Mouse (Mus musculus) right cerebral cortex, postnatal 14 days (tissue): ENCODE measurements around the gene Abcf2.

Source experiments
- DNase-seq: peaks from one replicate; pipeline ENCODE4 v3.0.0; 2022

Abcf2 gene

DNA sequence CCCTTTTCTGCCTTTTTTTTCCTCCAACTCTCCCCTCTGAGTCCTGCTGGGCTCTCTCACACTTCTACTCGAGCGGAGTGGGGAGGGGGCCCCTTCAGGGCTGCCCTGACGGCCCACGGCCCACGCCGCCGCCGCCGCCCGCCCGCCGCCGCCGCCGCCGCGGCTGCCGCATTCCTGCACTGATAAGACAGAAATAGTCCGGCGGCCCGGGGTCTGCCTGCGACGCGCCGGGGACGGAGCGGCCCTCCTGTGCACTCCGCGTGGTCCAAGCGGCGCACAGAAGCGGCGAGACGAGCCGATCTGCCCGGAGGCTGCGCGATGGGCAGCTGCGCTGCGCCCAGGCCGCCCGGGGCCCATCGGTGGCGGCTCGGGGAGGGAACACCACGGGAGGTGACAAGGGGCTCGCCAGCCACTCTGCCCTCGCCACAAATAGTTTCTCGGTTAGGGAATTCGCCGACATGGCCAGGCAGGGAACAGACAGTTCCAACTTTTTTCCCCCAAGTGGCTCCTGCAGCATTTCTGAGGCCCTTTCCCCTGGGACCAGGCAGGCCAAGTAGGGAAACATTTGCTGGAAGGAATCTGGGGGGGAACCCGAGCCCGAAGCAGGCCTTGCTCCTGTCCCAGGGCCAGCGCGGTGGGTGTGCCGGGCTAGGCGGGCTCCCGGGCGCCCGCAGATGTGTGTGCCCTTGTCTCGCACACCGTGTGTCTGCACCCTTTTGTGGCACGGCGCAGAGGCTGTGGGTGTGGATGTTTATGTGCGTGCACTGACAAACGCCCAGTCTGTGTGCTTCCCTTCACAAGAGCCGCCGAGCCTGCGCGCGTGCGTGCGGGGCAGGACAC, 24.9 kb upstream of the Abcf2 start:
- peak; percentile 46 for DNase-seq

DNA sequence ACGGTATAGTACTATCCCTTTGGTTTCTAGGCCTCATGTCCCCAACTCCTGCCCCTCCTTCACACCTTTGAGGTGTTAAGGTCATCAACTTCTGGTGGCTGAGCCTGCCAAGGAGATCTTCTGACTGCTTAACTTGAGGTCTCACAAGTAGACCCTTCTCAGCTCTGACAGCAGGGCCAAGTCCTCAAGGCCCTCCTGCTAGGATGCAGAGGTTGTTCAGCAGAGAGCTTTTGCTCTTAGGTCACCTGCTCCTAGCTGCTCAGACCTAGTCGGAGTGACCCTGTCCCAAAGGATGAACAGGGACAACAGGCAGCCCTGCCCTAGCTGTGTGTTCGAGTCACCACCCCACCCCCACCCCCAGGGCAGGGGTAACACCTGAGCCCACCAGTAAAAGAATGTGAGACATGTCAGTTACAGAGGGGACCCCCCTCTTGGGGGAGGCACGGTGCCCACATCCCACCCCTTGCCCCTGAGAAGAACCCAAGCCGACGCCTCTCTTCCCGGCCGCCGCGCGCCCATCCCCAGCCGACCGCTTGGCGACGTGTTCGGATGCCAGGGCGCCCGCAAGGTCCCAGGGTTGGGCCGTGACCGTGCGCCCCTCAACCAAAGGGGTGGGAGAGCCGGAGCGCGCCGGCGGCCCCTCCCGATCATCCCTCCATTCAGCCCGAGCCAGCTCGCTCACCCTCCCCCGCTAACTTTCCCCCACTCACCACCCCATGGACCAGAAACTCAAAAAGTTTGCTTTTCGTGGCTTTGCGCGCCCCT, 24.0 kb upstream of the Abcf2 start:
- DNase-seq, result no peak

- DNase-seq, result no peak
These were observed 23.0 kb upstream of the Abcf2 start for GRCm38 (mm10) chr5:24600236-24600635.

DNA sequence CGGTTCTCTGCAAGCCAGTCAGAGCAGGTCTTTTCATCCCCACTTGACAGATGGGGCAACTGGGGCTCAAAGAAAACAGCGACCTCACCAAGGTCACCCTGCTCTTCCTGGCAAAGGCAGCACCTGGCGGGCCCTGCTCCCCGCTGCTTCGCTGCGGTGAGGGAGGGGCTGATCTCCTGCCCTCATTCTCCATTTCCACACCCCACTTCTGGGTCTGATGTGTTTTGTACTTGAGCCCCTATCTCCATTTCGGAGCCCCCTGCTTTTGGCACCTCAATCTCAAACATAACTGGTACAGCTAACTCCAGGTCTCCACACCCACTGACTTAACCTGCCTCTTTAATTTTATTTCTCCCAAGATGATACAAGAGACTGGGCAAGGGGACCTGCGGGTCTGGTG, 21.9 kb upstream of the Abcf2 start:
- DNase-seq, result no peak

GRCm38 (mm10) chr5:24598570-24599006, 21.3 kb upstream of the Abcf2 start:
- peak; percentile 72 for DNase-seq

DNA sequence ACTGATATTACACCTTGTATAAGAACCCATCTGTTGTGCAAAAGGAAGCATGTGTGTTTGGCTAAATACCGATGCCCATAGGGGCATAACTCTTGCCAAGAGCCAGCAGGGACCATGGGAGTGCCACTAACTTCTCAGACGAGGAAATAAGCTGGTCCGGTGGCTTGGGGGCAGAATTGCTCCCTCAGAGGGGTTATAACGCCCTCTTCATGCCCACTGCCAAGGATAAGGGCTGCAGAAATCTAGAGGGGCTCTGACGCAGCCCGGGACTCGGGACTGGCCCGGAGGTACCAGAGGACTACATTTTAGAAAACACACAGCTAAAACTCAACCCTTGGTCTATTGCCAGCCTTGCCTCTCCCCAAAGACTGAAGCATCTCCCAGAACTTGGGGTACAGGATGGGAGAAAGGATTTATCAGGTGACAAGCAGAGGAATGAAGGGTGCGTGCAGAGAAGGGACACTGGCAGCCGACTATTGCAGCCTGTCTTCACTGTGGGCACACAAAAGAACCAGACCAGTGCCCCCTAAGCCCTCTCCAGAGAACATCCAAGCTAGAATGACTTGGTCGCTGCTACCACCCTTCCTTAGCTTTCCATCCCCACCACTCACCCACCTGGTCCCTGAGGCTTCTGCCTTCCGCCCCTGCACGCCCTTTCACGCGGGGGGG, 20.8 kb upstream of the Abcf2 start:
- no peak for DNase-seq

GRCm38 (mm10) chr5:24597221-24597728, 20.0 kb upstream of the Abcf2 start:
- peak; percentile 75 for DNase-seq

- DNase-seq, result peak; percentile 61
These were observed 19.4 kb upstream of the Abcf2 start for GRCm38 (mm10) chr5:24596519-24597171.

DNA sequence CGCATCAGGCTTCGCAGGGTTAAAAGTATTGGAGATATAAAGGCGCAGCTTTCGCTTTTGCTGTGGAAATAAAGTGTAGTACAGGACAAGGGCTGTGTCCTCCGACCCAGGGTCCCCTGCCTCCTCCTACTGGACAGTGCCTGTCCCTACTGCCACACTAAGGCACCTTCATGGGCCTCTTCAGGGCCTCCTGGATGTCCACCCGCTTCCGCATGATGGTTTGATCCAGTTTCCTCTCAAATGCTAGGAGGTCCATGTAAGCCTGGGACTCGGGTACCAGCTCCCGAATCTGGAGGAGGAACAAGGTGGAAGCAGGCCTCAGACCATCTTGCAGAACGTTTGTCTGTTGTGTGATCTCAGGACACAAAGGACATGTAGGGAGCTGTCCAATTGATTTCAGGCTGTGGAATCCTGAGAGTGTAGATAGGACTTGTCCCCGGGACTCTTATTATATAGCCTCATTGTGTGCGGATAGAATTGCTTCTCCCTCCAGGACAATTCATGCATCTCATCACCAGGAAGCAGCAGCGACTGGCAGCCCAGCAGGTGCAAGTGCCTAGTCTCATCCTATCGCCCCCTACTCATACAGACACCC, 18.6 kb upstream of the Abcf2 start:
- DNase-seq, result no peak

DNA sequence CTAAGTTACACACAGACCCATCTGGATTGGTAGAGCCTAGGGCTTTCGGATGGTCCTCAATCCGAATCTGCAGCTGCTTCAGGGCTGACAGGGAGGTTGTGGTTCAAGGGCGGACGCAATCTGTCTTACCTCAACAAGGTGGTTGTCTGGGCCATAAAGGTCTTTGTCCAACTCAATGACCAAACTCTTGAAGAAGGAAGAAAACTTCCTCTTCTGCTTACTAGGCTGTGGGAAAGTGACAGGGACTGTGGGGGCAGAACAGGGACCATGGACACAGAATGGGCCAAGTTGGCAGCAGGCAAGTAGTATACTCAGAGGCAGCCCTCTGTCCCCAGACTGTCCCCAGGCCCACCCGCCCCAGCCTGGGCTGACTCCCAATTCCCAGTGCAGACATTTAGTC, 18.0 kb upstream of the Abcf2 start:
- no peak for DNase-seq

- DNase-seq, result no peak
These were observed 17.1 kb upstream of the Abcf2 start for GRCm38 (mm10) chr5:24594346-24594745.

- no peak for DNase-seq
These were observed 16.7 kb upstream of the Abcf2 start for GRCm38 (mm10) chr5:24593928-24594327.

DNA sequence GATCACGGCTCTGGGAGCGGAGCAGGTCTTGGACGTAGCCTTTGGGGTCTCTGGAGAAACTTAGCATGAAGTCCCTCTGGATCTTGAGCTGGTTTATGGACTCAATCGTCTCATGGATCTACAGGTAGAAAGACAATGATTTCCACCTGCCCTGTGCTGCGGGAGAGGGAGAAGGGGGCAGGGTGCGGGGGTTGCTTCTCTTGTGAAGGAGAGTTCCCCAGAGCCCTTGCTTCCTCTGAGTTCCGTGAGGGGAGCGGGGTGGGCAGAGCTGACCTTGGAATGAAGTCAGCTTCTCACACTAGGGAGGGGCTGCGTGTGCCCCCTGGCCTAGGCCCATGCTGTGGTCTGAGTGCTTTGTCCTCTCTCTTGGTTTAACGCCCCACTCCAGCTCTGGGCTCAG, 16.0 kb upstream of the Abcf2 start:
- no peak for DNase-seq

DNA sequence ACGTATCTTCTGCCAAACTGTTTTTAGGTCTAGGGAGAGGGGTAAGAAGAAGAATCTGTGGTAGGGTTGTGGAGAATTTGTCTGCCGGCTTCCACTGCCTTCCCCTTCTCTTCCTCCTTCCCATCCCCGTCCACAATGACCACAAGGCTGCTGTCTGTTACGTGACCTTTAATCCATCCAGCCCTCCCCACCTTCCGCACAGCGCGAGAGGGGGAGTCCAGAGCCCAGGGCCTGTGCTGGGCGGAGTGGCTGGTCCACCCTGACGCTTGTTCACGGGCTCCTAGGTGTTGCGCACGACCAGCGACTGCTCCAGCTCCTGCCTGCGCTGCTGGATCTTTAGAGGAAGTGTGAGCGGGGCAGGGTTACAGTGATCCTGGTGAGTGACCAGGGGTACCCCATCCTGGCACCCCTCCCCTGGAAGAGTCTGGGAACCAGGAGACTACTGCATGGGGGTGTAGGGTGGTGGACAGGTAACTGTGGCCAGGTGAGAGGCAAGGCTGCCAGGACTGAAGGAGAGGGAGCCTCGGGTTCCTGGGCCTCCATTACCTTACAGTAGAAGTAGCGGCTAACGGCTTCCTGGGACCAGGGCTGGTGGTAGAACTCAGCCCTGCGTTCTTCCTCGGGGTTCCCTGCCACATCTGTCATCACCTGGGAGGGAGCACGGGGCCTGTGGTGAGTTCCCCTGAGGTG, 15.3 kb upstream of the Abcf2 start:
- no peak for DNase-seq

GRCm38 (mm10) chr5:24591796-24592470, 14.7 kb upstream of the Abcf2 start:
- DNase-seq, result no peak

DNA sequence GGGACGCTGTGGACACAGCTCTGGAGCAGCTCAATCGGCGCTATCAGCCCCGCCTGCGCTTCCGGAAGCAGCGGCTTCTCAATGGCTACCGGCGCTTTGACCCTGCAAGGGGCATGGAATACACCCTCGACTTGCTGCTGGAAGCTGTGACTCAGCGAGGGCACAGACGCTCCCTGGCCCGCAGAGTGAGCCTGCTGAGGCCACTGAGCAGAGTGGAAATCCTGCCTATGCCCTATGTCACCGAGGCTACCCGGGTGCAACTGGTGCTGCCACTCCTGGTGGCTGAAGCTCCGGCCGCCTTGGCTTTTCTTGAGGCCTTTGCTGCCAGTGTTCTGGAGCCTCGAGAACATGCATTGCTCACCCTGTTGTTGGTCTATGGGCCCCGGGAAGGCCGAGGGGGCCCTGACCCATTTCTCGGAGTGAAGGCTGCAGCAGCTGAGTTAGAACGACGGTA, 14.0 kb upstream of the Abcf2 start:
- DNase-seq, result no peak

- no peak for DNase-seq
These were observed 12.5 kb upstream of the Abcf2 start for GRCm38 (mm10) chr5:24589511-24590500.

- no peak for DNase-seq
These were observed 9.9 kb upstream of the Abcf2 start for GRCm38 (mm10) chr5:24587200-24587577.

GRCm38 (mm10) chr5:24586547-24587199, 9.4 kb upstream of the Abcf2 start, which contains the start of gene Chpf2:
Gene Chpf2 (plus strand): TSS chr5:24586741.
- DNase-seq, result peak; percentile 83
